ENCODE assay signal across 7 mouse cellular contexts in the genomic region with DNA sequence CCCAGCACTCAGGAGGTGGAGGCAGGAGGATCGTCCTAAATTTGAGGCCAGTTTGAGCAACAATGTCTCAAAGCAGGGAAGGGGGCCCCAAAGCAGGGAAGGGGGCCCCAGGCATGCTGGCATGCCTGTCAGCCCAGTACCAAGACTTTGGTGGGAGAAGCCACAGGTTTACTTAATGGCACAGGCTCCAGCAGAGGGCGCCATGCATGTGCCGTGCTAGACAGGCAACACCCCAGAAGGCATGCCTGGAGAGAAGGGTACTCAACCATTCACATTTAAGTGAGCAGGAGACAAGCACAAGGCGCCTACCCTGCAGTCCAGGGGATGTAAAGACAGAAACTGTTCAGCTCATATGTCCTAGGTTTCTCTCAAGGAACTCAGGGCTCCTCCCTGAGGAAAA. TPM values are rescaled to one million over a fixed set of nuclear protein-coding genes. Genes with fewer than 3 reads are reported as not detected.
DNase-seq lines count a peak whose midpoint lies in the region; ATAC-seq lines count a peak whose summit lies in the region.

No protein-coding gene starts in this region.

- no peak overlapping the region for H3K4me2 ChIP-seq in embryonic facial prominence, embryonic 14.5 days (ENCODE audit: low read depth, low read length)
- no peak overlapping the region for H3K4me2 ChIP-seq in stomach, embryonic 14.5 days (replicated peaks; ENCODE audit: low read depth, low read length)

- no peaks in the 10 kb centered on the region for H3K27me3 ChIP-seq in embryonic facial prominence, embryonic 14.5 days (replicated peaks; ENCODE audit: control insufficient read depth, insufficient read depth, low read length)
- H3K27me3 ChIP-seq in stomach, embryonic 14.5 days (ENCODE audit: control insufficient read depth, insufficient read depth, low read length), result no peaks in the 10 kb centered on the region

- H3K36me3 ChIP-seq in embryonic facial prominence, embryonic 14.5 days (ENCODE audit: control insufficient read depth, insufficient read depth, low read length), result peaks cover 26% of the 10 kb centered on the region
- no peaks in the 10 kb centered on the region; the same call in 1 of the 2 replicates for H3K36me3 ChIP-seq in stomach, embryonic 14.5 days (ENCODE audit: control insufficient read depth, insufficient read depth, low read length)

- H3K9me3 ChIP-seq in embryonic facial prominence, embryonic 14.5 days (ENCODE audit: control insufficient read depth, low read length), result no peaks in the 10 kb centered on the region
- no peaks in the 10 kb centered on the region for H3K9me3 ChIP-seq in stomach, embryonic 14.5 days (ENCODE audit: control insufficient read depth, low read depth, low read length)

- DNase-seq in MEL-GATA-1-ER (ENCODE audit: extremely low read depth, low read depth), result peak; percentile 51
- peak; percentile 65 to 69 for DNase-seq in adrenal gland, postnatal 4 days (ENCODE audit: low spot score in 2 of 2)
- peak; percentile 91 for DNase-seq in embryonic facial prominence, embryonic 14.5 days (ENCODE audit: low spot score)
- DNase-seq in heart, postnatal 4 days, result peak; percentile 88
- peak; percentile 85 for DNase-seq in left cerebral cortex, postnatal 4 days

- peak; percentile 81 for ATAC-seq in embryonic facial prominence, embryonic 14.5 days (ENCODE audit: low read depth)
- peak; percentile 70 for ATAC-seq in monocyte, adult 5-6 weeks (replicated peaks; ENCODE audit: insufficient number of reproducible peaks, low FRiP score, low TSS enrichment, poor library complexity, severe bottlenecking)
- ATAC-seq in stomach, embryonic 14.5 days (ENCODE audit: insufficient number of reproducible peaks, insufficient read depth, low FRiP score, low read depth), result peak; percentile 64; the same call in 1 of the 2 replicates

- intact Hi-C loops in left cerebral cortex, postnatal 4 days (cut with DNase I), result no loop called here

- no peak overlapping the region for H3K4me3 ChIP-seq in embryonic facial prominence, embryonic 14.5 days (ENCODE audit: low read depth, low read length)
- H3K4me3 ChIP-seq in stomach, embryonic 14.5 days (ENCODE audit: low read depth, low read length), result no peak overlapping the region

- no peak overlapping the region for H3K9ac ChIP-seq in embryonic facial prominence, embryonic 14.5 days (ENCODE audit: low read depth, low read length)
- no peak overlapping the region for H3K9ac ChIP-seq in stomach, embryonic 14.5 days (replicated peaks; ENCODE audit: low read depth, low read length)

- no peak overlapping the region for H3K27ac ChIP-seq in embryonic facial prominence, embryonic 14.5 days (replicated peaks; ENCODE audit: low read depth, low read length)
- H3K27ac ChIP-seq in stomach, embryonic 14.5 days (ENCODE audit: low read length), result no peak overlapping the region

- WGBS in embryonic facial prominence, embryonic 14.5 days, result 0% methylated on average over 4 of the region's 4 CpGs
- WGBS in stomach, embryonic 14.5 days, result 9% methylated on average over 4 of the region's 4 CpGs

- H3K4me1 ChIP-seq in embryonic facial prominence, embryonic 14.5 days (ENCODE audit: control insufficient read depth, insufficient read depth, low read length), result no peaks in the 10 kb centered on the region
- H3K4me1 ChIP-seq in stomach, embryonic 14.5 days (ENCODE audit: control insufficient read depth, insufficient read depth, low read length), result no peaks in the 10 kb centered on the region

RNA-seq across cellular contexts. Expression of a gene that starts 6.2 kb away (rescaled TPM):
- 10 to 100 TPM; 35.9 to 39.2 TPM for total RNA-seq in adrenal gland, postnatal 4 days (2021)
- 29.0 and 33.7 TPM in 2 replicates for polyA plus RNA-seq in embryonic facial prominence, embryonic 14.5 days (2014; fragmentation: Nextera tagmentation; extraction: Ambion mirVana)
- total RNA-seq in heart, postnatal 4 days (2021), result 10 to 100 TPM; 15.2 to 15.8 TPM
- total RNA-seq in left cerebral cortex, postnatal 4 days (2021), result 10 to 100 TPM; 61.4 to 71.8 TPM
- total RNA-seq in monocyte, adult 5-6 weeks (2017), result not detected in 3 replicates
- 29.6 and 32.7 TPM in 2 replicates for polyA plus RNA-seq in stomach, embryonic 14.5 days (2014; fragmentation: Nextera tagmentation; extraction: Ambion mirVana)

RNA-seq across cellular contexts. Expression of a gene that starts 14.7 kb away (rescaled TPM):
- total RNA-seq in adrenal gland, postnatal 4 days (2021), result 100 to 1,000 TPM; 326 to 328 TPM
- polyA plus RNA-seq in embryonic facial prominence, embryonic 14.5 days (2014; fragmentation: Nextera tagmentation; extraction: Ambion mirVana), result 351 and 393 TPM in 2 replicates
- total RNA-seq in heart, postnatal 4 days (2021), result 100 to 1,000 TPM; 174 to 185 TPM
- 100 to 1,000 TPM; 323 to 344 TPM for total RNA-seq in left cerebral cortex, postnatal 4 days (2021)
- total RNA-seq in monocyte, adult 5-6 weeks (2017), result 427 to 462 TPM (median 441 TPM) in 3 replicates
- 454 and 480 TPM in 2 replicates for polyA plus RNA-seq in stomach, embryonic 14.5 days (2014; fragmentation: Nextera tagmentation; extraction: Ambion mirVana)

RNA-seq across cellular contexts. Expression of a gene that starts 35.0 kb away (rescaled TPM):
- total RNA-seq in adrenal gland, postnatal 4 days (2021), result 10 to 100 TPM; 11.4 to 12.4 TPM
- 5.6 and 7.6 TPM in 2 replicates for polyA plus RNA-seq in embryonic facial prominence, embryonic 14.5 days (2014; fragmentation: Nextera tagmentation; extraction: Ambion mirVana)
- 10 to 100 TPM; 15.3 to 17.9 TPM for total RNA-seq in heart, postnatal 4 days (2021)
- total RNA-seq in left cerebral cortex, postnatal 4 days (2021), result 1 to 10 TPM; 2.1 to 2.6 TPM
- total RNA-seq in monocyte, adult 5-6 weeks (2017), result 0.38 to 1.1 TPM (median 0.39 TPM) in 3 replicates
- polyA plus RNA-seq in stomach, embryonic 14.5 days (2014; fragmentation: Nextera tagmentation; extraction: Ambion mirVana), result 6.3 and 6.9 TPM in 2 replicates

RNA-seq across cellular contexts. Expression of a gene that starts 51.0 kb away (rescaled TPM):
- 10 to 100 TPM; 17.5 to 18.5 TPM for total RNA-seq in adrenal gland, postnatal 4 days (2021)
- polyA plus RNA-seq in embryonic facial prominence, embryonic 14.5 days (2014; fragmentation: Nextera tagmentation; extraction: Ambion mirVana), result 26.1 and 28.9 TPM in 2 replicates
- total RNA-seq in heart, postnatal 4 days (2021), result 10 to 100 TPM in 1 of 2 experiments, 1 to 10 TPM in 1; 7.8 to 10.6 TPM
- total RNA-seq in left cerebral cortex, postnatal 4 days (2021), result 10 to 100 TPM; 14.9 to 15.6 TPM
- 2.6 to 7.1 TPM (median 6.6 TPM) in 3 replicates for total RNA-seq in monocyte, adult 5-6 weeks (2017)
- 44.1 and 45.2 TPM in 2 replicates for polyA plus RNA-seq in stomach, embryonic 14.5 days (2014; fragmentation: Nextera tagmentation; extraction: Ambion mirVana)

Comparison
In these comparisons a context has a peak if more than half of its experiments do, and no peak if none do; other contexts are left out.
1. RNA of a gene that starts 6.2 kb away (total RNA-seq): 61.4 to 71.8 TPM in left cerebral cortex, postnatal 4 days, 35.9 to 39.2 TPM in adrenal gland, postnatal 4 days and 15.2 to 15.8 TPM in heart, postnatal 4 days; not detected in monocyte, adult 5-6 weeks; every median in the first group is over 10 times any median in the second.
2. Peak in every context shown above with its lines, with median percentiles within 50 percentile points of each other: DNase-seq and ATAC-seq.